Mouse (Mus musculus) activated CD4-positive, CD25-positive, alpha-beta regulatory T cell, adult 4 months (primary cell): Measurements from ENCODE around the gene Etnppl. TPM values are rescaled to one million over a fixed set of nuclear protein-coding genes. Genes with fewer than 3 reads are reported as not detected.

Source experiments
- ATAC-seq: one replicate; pipeline ENCODE4 v1.8.0; 2017
- polyA plus RNA-seq, 2 experiments: library from polyadenylated mRNA; unstranded; fragments of 100-300 nt; shearing (Covaris generic); gene quantifications; one replicate each; pipeline ENCODE4 v1.2.1; 2017

Gene Etnppl
- polyA plus RNA-seq: under 1 TPM; 0.23 to 0.24 TPM

DNA sequence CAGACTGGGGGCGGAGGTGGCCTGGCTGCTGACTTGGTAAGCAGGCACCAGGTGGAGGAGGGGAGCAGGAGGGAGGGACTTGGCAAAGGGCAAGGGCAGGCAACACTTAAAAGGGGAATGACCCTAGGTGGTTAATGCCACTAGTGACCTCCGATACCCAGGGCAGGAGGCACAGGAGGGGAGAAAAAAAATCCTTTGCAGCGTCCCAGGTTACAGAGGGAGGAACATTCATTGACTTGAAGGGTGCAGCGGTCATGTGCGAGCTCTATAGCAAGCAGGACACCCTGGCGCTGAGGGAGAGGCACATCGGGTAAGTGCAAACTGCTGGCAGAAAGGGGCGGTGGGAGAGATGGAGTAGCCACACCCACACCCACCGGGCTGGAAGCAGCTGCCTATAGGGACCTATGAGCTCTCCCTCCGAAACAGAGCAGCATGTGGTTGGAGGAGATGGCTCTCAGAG lies at the start of gene Etnppl:
TSS of gene Etnppl (plus strand) at position 10 of the 460 bp plus-strand sequence.
- ATAC-seq: no peak

- ATAC-seq: no peak
These were observed 48.7 kb upstream of the Etnppl start for GRCm38 (mm10) chr3:130568331-130569095.

GRCm38 (mm10) chr3:130573243-130573642 lies 44.0 kb upstream of the Etnppl start:
- no peak for ATAC-seq

DNA sequence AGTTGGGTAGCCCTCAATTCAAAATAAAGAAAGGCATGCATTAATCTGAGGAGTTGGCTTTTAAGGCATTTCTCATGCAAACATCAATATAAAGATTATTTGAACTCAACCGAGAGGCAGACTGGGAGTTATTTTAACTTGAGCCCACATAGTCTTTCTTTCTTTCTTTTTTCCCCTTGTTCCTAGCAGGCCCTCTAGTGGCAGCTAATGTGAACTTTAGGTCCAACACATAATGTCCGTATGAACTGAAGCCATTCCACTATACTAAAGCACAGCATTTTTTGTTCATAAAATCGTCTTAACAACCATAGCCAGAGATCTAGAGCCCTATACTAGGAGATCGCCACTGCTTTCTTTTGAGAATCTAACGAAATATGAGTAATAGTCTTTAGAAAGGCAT lies 42.6 kb upstream of the Etnppl start:
- no peak for ATAC-seq

DNA sequence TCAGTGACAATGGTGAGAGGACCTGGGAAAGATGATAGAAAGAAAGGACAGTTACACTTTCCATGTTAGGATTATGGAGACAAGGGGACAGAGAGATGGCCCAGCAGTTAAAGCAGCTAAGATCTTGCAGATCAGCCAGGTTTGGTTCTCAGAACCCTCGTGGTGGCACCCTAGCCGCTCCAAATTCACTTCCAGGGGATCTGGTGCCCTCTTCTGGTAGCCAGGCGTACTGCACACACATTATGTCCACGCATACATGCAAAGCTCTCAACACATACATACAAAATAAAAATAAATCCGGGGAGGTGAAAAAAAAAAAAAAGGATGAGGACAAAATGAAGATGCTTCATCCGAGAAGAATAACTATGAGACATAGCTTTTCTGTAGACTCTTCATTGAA lies 40.6 kb upstream of the Etnppl start:
- ATAC-seq: no peak

DNA sequence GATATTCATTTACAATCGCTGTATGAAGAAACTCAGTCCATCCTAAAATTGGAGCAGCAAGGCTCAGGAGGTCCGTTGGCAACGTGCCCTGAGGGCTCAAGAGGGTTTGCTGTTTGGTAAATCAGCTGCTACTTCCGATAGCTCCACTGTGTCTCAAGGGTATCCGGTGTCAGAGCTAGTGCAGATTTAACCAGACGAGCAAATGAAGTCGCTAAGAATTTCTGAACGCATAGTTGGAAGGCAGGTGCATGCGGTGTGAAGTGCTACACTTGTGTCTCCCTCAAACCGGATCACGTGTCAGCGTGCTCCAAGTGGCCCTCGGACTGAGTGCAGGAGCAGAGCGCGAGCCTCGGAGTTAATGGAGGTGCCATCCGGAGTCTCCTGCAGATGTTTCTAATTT lies 37.7 kb upstream of the Etnppl start:
- ATAC-seq: no peak

DNA sequence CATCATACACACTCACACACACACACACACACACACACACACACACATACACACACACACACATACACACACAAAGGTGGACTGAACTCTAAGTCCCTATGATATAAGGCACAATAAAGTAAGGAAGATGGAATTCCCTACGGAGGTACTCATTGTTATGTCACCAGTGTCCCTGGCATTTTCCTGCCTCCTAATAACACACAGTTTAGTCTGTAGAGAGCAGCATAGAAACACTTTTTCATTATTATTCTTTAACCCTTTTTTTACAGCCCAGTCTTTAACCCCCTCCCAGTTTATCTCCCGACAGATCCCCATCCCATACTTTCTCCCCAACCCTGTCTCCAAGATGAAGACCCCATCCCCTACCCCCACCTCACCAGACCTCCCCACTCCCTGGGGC lies 35.7 kb upstream of the Etnppl start:
- ATAC-seq: no peak

- no peak for ATAC-seq
These were observed 34.2 kb upstream of the Etnppl start for GRCm38 (mm10) chr3:130582903-130583664.

- no peak for ATAC-seq
These were observed 33.2 kb upstream of the Etnppl start for GRCm38 (mm10) chr3:130584007-130584406.

DNA sequence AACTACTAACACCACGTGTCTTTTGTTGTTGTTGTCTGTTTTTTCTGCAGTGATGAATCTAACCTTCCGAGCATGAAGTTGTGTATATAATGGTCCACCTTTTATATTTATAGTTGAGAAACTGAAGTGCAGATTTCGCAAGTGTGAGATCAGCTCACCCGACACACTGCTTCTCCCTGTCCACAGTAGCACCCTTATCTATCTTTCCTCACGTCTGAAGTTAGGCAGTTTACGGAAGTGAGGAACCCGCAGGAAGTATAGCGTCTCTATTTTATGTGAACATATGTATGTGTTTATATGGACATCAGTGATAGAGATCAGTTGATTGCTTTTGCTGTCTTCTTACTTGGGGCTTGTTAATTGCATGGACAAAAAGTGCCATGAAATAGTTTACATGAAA lies 22.2 kb upstream of the Etnppl start:
- no peak for ATAC-seq

DNA sequence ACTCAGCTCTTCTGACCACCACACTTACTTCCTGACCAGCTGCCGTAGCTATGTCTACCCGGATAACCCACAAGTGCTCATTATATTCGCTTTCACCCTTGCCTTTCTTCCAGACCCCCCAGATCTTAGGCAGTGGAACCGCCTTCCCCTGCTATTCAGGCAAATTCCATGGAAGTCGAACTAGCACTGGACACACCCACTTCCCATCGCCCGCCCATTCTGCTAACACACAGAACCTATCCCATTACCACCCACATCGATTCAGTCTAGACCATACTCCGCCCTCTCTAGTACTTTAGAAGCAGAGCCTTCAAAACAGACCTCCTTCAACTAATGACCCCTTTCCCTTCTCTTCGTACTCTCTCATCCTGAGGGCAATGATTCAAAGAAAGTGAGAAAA lies 15.8 kb upstream of the Etnppl start:
- ATAC-seq: no peak

- ATAC-seq: no peak
These were observed 9.3 kb upstream of the Etnppl start for GRCm38 (mm10) chr3:130607924-130608323.

GRCm38 (mm10) chr3:130614444-130614843 lies 2.8 kb upstream of the Etnppl start:
- no peak for ATAC-seq

- no peak for ATAC-seq
These were observed 1.6 kb upstream of the Etnppl start for GRCm38 (mm10) chr3:130615625-130616024.

- ATAC-seq: no peak
These were observed 3.4 kb downstream of the Etnppl start for GRCm38 (mm10) chr3:130620517-130621146.

DNA sequence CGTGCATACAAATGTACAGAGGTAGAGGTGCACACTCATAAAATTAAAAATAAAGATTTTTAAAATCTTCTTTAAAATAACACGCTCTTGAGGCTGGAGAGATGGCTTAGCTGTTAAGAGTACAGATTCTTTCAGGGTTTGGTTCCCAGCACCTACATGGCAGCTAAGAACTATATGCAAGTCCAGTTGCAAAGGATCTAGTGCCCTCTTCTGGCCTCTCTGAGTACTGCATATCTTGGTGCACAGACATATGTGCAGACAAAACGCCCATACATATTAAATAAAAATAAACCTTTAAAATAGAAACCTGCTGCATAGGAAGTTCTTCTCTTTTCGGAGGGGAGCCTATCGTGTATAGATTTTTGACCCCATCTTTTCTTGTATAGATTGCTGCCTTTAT lies 11.1 kb downstream of the Etnppl start:
- ATAC-seq: no peak

DNA sequence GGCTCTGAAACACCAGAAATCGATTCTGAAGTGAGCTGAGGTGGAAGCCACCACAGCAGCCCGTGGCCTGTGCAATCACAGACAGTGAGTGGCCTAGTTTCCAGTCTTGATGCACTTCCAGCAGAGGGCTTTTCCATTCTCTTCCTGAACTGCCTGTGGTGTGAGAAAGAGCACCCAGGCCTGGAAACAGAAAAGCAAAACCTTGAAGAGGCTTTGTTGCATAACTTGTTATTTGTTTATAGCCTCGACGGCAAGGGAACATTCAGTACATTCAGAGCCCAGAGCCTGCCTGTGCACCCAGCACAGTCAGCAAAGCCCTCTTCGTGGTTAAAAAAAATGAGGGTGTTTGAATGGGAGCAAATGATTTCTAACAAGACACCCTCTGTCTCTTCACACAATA lies 16.6 kb downstream of the Etnppl start:
- no peak for ATAC-seq

DNA sequence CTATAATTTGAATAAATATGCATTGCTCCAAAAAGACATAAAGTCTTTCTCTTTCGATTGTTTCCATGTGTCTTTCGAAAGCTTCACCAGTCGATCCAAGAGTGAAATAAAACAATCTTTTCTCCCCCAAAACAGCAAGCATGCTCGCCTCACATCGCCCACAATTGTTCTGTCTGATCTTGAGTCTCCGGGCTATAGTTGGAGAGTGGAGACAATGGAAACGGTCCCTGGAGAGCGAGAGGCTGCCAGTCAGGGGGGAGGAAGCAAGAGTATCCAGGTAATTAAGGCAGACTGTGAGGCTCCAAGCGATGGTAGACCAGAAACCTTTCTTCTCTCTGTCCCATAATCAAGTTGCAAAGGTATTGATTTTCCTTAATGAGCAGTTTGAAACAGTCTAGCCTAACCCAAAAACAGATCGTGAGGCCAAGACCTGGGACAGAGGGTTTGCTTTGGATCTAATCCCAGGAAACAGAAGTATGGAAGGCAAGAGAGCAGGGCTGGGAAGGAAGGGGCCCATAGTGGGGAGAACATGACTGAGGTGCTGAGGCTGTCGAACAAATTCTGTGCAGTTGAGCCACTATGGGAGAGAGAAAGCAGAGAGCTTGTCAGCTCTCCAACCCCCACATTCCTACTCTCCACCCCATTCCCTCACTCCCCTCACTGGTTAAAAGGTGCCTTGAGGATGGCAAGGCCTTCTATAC lies 29.0 kb downstream of the Etnppl start:
- ATAC-seq: no peak

GRCm38 (mm10) chr3:130649569-130649968 lies 32.3 kb downstream of the Etnppl start:
- ATAC-seq: no peak

DNA sequence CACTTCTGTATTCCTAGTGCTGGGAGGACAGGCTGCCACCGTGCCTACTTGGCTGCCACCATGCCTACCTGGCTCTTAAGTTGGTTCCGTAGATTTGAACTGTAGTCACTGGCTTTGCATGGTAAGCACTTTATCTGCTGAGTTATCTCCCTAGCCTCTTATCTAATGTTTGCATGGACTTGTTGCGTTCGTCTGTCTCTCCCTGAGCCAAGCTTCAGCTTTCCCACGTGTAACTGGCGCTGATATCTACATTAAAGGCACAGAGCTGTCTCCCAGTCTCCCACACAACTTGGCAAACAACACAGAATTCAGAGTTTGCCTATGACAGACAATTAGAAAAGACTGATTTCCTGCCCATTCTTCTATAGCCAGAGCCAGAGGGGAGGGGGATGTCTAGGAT lies 43.4 kb downstream of the Etnppl start:
- no peak for ATAC-seq

DNA sequence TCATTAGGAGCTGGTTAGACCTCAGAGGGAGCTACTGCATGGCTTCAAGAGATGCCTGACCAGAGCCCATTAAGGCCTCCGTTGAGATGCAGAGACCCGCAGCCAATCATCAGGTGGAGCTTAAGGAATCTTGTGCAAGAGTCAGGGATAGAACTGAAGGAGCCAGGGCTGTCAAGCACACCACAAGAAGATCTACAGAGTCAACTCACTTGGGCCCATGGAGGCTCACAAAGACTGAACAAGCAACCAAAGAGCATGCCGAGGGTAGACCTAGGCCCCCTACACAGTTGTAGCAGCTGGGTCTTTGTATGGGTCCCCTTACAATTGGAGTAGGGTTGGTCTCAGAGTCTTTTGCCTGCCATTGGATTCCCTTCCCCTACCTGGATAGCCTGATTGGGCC lies 45.2 kb downstream of the Etnppl start:
- ATAC-seq: no peak

DNA sequence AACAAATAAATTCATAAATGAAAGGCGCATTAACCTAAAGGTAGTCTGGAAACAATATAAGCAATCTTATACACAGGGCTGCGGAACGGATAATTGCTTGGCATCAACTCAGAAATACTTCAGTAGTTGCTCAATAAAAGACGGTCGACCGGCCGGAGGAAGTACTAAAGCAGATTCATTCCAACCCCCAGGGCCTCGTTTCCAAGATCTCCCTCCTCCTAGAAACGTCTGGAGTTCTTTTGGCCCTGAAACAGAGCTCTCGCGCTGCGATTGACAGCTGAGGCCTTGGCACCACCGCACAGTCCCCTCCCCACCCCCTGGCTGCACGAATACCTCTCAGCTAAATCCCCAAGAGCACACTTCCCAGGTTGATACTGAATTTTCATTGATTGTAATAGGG lies 54.0 kb downstream of the Etnppl start:
- ATAC-seq: no peak
